Mouse (Mus musculus) ES-E14 (cell line): ENCODE measurements around the gene Mypop.

ENCODE experiments used
- CHD2 ChIP-seq: IDR thresholded peaks from 2 replicates; pipeline ENCODE4 v1.6.1; 2014; ENCODE audit warnings: mild to moderate bottlenecking, low read depth, low read length, inconsistent platforms
- ZC3H11A ChIP-seq: IDR thresholded peaks from 2 replicates; pipeline ENCODE4 v1.6.1; 2012; ENCODE audit warnings: low read depth, mild to moderate bottlenecking, inconsistent platforms, low read length, borderline replicate concordance
- ZNF384 ChIP-seq: IDR thresholded peaks from 2 replicates; pipeline ENCODE4 v1.6.1; 2012; ENCODE audit warnings: low read depth, low read length, inconsistent platforms

GRCm38 (mm10) chr7:19004631-19005079 is 13.6 kb downstream of the Mypop start:
- TF ChIP-seq CHD2 (no peak), ZC3H11A (no peak), ZNF384 (no peak)
